Mouse (Mus musculus): ENCODE measurements around the gene Tacstd2.
"Not testable (repeated sequence)": the region's sequence is repeated elsewhere in the genome, so short reads cannot be mapped to it uniquely, and the experiment has no call there.

Tacstd2 gene

DNA sequence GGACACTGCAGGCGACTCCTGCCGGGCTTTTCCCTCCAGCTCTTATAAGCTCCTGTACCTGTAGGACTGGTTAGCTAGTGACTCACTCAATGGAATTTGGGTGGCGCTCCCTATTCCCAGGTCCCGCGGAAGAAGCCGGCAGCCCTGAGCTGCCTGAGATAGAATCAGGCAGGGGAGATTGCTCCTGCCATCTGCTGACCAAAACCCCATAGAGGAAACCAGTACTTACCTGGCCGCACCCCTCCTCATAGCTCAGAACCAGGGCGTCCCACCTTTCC is at the start of gene Tacstd2:
TSS of gene Tacstd2 (minus strand) at position 20 of the 278 bp plus-strand sequence.
- DNase-seq (ENCODE audit: low spot score), result no peak

DNA sequence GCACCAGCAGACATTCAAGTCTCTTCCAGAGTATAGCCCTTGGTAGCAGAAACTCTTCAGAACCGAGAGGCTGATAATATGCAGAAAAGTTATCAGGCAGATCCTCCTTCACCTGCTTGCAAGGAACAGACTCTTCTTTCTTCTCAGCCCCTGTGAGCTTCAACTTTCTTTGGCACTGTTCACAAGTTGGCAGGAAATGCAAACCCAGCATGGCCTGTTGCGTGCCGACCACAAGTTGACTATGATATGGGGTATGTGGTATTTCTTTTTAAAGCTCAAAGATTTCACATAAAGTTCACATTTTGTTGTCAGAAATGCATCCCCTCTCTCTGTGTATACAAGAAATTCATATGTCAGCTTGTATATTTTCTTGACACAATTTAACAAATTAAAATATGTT is 30.7 kb upstream of the Tacstd2 start:
- DNase-seq (ENCODE audit: low spot score), result no peak

DNA sequence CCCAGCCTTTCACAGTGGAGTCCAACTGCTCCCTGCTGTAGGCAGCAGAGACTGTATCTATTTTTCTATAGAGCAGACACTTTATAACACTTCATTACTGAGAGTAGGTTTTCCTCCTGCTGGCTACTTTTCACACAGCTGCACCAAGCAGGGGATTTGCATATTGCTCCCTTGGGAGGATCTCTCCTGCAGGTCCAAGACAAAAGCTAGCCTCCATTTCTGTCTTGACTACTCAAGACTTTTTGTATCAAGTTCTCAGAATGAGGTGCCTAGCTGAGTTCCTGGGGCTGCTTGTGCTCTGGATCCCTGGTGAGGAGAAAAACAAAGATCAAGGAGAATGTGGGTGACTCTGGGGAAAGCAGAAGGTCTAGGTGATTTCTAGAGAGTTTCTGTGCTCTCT is 19.8 kb upstream of the Tacstd2 start:
- no peak for DNase-seq (ENCODE audit: low spot score)

DNA sequence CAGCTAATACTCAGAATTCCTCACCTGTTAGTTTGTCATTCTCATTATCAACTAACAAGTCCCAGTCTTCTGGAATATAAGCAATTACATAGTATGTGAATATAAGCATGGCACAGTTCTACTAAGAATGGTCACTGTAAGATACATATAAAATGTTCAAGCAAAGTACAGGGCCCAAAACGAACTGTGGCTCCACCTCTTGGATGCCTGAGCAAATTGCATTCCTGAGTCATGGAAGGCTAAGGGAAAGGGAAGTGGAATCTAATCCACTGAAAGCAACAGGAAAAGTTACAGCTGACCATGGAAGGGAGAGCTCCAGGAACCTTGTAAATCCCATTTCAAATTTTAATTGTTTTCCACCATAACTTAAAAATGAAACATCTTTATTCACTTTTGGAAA is 14.0 kb upstream of the Tacstd2 start:
- DNase-seq (ENCODE audit: low spot score), result peak; percentile 15

DNA sequence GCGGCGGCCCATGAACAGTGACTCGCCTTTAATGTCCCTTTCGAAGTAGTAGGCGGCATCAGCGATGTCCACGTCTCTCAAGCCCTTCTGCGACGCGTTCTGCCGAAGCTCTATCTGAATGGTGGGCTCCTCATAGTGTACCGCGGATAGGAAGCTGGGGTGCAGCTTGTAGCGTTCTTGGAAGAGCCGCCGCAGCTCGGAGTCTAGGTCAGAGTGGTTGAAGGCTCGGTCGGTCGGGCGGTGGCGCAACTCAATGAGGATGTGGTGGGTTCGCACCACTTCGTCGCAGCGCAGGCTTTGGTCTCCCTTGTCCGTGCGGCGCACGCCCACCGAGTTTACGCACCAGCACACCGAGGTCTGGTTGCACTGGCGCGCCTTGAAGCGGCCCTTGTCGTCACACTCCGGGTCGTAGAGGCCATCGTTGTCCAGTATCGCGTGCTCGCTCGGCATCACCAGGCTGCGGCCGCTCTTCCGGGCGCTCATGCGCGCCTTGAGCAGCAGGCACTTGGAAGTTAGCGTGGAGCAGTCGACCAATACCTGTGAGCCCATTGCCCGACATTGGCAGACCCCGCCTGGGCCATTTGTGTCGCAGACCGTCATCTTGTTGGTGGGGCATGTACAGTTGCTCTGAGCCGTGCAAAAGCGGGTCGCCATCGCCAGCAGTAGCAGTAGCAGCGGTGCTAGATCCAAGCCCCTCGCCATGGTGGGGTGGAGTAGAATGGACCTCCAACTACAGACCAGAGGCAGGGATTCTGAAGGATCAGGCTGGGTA is 405 bp downstream of the Tacstd2 start:
- DNase-seq (ENCODE audit: low spot score), result peak; percentile 78

DNA sequence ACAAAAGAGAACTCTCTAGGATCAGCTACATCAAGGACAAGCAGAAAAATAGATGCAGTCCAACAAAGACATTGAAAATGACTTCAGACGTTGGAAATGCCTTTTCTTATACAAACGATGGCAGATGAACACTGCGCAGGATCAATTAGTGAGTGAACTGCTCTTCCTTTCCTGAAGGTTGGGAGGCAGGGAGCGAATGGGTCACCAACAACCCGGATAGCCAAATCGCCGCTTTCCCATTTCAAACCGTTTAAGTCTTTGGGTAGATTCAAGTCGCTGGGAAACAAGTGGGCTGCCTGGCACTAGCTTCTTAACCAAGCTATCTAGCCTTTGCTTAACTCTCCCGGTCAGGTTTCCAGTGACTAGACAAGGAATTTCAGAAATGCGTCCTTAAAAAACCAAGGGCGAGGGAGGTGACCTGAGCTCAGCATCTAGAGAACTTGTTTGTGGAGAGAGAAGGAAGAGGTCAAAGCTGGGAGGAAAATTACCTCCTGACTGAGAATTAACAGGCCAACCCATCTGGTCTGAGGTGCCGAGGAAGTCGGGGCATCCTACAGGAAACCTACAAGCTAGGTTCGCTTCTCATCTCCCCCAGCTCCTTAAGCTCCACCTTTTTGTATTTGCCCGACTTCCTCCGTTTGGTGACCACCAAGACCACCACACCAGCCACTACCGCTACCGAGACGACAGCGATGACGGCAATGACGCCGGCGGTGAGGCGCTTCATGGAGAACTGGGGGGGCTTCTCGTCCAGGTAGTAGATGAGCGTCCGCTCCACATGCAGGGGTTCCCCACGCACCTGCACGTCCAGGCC is 1.2 kb downstream of the Tacstd2 start:
- peak; percentile 38 for DNase-seq (ENCODE audit: low spot score)

DNA sequence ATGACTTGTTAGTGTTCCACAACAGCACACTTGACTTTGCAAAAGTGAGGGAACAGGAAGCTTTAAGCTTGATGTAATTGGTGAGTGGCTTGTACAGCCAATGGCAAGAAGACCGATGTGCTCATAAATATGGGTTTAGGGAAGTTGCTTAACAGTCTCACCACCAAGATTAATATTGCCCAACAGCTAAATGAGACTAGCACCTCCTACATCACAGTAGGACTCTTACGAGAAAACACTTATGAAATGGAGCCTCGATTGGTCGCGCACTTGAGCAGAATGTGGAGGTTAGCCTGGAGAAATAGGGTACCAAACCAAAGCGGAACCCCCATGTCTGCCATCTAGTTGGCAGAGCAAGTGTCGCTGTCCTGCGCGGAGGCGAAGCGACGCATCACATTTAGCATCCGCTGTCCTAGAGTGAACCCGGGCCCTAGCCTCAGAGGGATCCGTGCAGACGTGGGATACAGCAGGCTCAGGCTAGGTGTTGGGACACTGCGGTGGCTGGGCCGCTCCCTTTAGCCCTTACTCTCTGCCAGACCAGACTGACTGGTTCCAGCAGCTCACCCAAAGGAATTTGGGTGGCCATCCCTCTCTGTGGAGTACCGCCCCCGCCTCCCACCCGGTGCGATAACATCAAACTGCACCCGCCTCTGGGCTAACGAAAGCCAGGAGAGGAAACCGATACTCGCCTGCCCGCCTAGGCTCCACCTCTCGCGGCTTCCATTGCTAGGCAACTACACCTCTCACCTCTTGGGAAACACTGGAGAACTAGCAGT is 2.7 kb downstream of the Tacstd2 start:
- peak; percentile 69 for DNase-seq (ENCODE audit: low spot score)

DNA sequence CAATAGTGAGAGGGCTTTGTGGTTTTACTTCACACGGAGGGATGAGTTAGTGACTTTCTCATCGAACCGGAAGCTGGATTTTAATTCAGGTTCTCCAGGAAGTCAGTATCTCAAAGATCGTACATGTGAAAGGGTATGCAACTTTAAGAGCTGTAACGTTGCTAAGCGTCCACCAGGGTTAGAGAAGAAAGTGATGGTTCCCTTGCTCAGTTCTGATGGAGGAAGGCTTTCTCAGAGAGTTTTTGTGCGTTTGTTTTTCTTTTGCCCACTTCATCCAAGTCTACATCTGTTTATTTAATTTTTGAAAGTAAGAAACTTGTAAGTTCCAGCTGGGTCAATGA is 3.8 kb downstream of the Tacstd2 start:
- no peak for DNase-seq (ENCODE audit: low spot score)

DNA sequence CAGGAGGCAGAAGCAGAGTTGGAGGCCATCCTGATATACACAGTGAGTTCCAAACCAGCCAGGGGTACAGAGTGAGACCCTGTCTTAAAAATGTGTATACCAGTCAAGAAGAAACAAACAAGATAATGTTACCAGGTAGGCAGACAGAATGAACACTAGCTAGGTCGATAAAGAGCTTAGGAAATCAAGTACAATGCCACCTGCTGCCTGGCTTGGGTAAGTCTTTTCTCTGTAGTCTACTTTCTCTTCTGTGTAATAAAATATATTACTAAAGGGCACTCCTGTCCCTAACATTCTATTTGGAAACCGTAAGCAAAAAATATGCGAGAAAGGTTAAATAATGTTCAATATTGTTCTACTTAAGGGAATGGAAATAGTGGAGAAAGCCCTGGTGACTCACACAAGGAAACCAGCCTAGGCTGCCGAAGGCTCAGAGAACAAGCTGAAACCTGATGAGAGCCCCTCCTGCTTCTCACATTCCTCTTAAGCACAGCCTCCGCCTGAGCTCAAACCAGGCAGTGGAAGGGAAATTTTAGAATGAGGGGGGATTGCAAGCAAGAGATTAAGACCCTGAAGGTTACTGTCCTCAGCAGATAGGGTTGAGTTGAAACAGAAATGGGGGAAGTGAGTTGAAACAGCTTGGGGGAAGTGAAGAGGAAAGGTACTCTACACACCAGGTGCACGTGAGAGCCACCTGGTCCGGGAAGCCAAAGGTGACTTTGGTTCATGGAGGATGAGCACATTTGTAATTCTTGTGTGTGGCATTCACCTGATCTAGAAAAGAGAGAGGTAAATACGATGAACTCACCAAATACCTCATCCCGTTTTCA is 4.4 kb downstream of the Tacstd2 start:
- DNase-seq (ENCODE audit: low spot score), result no peak

DNA sequence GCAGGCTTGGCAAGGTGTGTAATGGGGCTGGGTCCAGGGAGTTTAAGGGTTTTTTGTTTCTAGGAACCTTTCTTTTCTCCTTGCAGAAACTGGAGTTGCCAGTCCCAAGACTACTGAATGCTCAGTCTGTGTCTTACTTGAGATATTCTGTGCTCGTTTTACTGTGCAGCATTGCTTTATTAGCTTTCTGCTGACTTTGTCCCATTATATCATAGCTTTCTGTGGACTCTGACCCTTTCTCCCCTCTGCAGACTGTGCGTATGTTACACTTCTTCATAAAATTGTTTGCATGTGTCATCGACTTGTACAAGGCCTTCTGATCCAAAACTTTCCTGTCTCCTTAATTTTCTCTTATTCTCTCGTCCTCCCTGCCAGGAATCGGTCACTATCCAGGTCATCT is 9.2 kb downstream of the Tacstd2 start:
- DNase-seq (ENCODE audit: low spot score), result no peak

DNA sequence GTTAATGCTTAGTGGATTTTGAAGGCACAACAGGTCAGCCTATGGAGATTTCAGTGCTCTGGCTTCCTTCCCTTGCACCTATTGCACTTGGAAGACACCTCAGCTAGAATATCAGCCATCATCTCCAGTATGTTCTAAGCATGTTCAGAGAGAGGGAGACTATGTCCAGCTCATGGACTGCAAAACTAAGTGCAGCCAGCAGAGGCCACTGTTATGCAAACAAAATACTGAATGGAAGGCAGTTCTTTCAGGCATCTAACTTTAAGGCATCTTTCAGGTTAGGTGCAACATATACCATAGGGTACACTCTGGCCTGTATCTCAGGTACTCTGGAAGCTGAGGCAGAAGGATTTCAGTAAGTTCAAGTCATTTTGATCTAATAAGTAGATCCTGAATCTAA is 24.8 kb downstream of the Tacstd2 start:
- peak; percentile 45 for DNase-seq (ENCODE audit: low spot score)

DNA sequence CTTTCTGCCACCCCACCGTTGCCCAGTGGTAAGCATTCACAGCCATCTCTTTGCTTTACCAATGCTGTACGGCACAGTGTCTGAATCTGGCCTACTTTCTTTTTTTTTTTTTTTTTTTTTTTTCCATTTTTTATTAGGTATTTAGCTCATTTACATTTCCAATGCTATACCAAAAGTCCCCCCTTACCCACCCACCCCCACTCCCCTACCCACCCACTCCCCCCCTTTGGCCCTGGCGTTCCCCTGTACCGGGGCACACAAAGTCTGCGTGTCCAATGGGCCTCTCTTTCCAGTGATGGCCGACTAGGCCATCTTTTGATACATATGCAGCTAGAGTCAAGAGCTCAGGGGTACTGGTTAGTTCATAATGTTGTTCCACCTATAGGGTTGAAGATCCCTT is 33.7 kb downstream of the Tacstd2 start:
- DNase-seq (ENCODE audit: low spot score), result not testable (repeated sequence)

DNA sequence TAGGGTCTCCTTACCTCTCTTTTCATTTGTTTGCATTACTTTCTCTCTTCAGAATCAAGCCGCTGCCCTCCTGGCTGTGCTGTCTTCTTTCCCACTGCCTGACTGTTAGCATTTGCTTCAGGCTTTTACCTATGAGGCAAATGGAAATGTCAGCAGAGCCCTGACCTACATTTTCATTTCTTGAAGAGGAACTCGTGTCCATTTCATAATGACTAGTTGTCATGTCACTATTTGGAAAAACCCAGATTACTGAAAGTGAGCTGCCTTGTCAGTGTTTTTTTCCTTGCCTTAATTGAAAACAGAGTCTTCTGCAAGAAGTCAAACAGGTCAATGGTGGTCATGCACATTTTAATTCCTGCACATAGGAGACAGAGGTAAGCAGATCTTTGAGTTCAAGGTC is 43.8 kb downstream of the Tacstd2 start, which contains the start of gene Il23r:
TSS of gene Il23r (minus strand) at position 101 of the 400 bp plus-strand sequence.
- no peak for DNase-seq (ENCODE audit: low spot score)
